Mouse (Mus musculus): ENCODE measurements around the gene Mesp1.

- no peak for TF ChIP-seq MYOD1 (IDR thresholded peaks at IDR 0.05; ENCODE audit: control insufficient read depth, insufficient read length, low read depth)
- no peak for TF ChIP-seq CTCF (IDR thresholded peaks at IDR 0.05; ENCODE audit: control insufficient read depth, insufficient read depth, insufficient read length)
- TF ChIP-seq USF1 (IDR thresholded peaks at IDR 0.05; ENCODE audit: low read depth), result no peak
- no peak for TF ChIP-seq MYOG (IDR thresholded peaks at IDR 0.05; ENCODE audit: control insufficient read depth, extremely low read depth, insufficient read length)
- no peak for TF ChIP-seq CEBPB (IDR thresholded peaks at IDR 0.05; ENCODE audit: low read depth)
- no peak for TF ChIP-seq MAX (IDR thresholded peaks at IDR 0.05)
- no peak for TF ChIP-seq FOSL1 (IDR thresholded peaks at IDR 0.05; ENCODE audit: insufficient read depth, low read length, poor library complexity, severe bottlenecking)
Measured at GRCm38 (mm10) chr7:79808561-79808960, 15.0 kb upstream of the Mesp1 start.

Data from C2C12 (cell line).